Mouse (Mus musculus) gastrocnemius, adult 18-20 months (tissue): ENCODE data around the gene 2300002M23Rik. TPM values are rescaled to one million over a fixed set of nuclear protein-coding genes. Genes with fewer than 3 reads are reported as not detected.

ENCODE experiments used
- DNase-seq: peaks from one replicate; pipeline ENCODE4 v3.0.0; 2021; ENCODE audit warnings: low spot score
- long read RNA-seq, 2 experiments: library from polyadenylated mRNA; stranded (forward); transcript quantifications; one replicate each; pipeline ENCODE4 v2.0.0; 2021
- total RNA-seq, 2 experiments: library from RNA; stranded (reverse); gene quantifications; 2 replicates each; pipeline ENCODE4 v1.2.3; 2021

2300002M23Rik gene
- total RNA-seq, result not detected
- long read RNA-seq, experiment 1, result 0 reads
- long read RNA-seq, experiment 2, result 0 reads

- DNase-seq, result no peak
Observed at GRCm38 (mm10) chr17:35567150-35567549, at the start of gene 2300002M23Rik. 2300002M23Rik (plus strand) TSS chr17:35567450.

- DNase-seq, result no peak
Observed at GRCm38 (mm10) chr17:35517526-35517925, 49.7 kb upstream of the 2300002M23Rik start.

GRCm38 (mm10) chr17:35524354-35524753 lies 42.9 kb upstream of the 2300002M23Rik start:
- DNase-seq, result no peak

GRCm38 (mm10) chr17:35526644-35527043 lies 40.6 kb upstream of the 2300002M23Rik start:
- no peak for DNase-seq

GRCm38 (mm10) chr17:35532360-35532759 lies 34.9 kb upstream of the 2300002M23Rik start:
- DNase-seq, result no peak

- no peak for DNase-seq
Observed at GRCm38 (mm10) chr17:35532901-35533300, 34.3 kb upstream of the 2300002M23Rik start, which contains the start of gene Psors1c2. Psors1c2 (plus strand) TSS chr17:35533201.

GRCm38 (mm10) chr17:35534343-35534742 lies 32.9 kb upstream of the 2300002M23Rik start:
- peak; percentile 71 for DNase-seq

GRCm38 (mm10) chr17:35537421-35537820 lies 29.8 kb upstream of the 2300002M23Rik start:
- no peak for DNase-seq

- no peak for DNase-seq
Observed at GRCm38 (mm10) chr17:35538476-35538875, 28.8 kb upstream of the 2300002M23Rik start.

GRCm38 (mm10) chr17:35539540-35539939 lies 27.7 kb upstream of the 2300002M23Rik start:
- no peak for DNase-seq

GRCm38 (mm10) chr17:35542761-35543411 lies 24.4 kb upstream of the 2300002M23Rik start:
- DNase-seq, result no peak

GRCm38 (mm10) chr17:35543412-35543861 lies 23.8 kb upstream of the 2300002M23Rik start:
- DNase-seq, result no peak

GRCm38 (mm10) chr17:35544001-35544400 lies 23.2 kb upstream of the 2300002M23Rik start:
- no peak for DNase-seq

- peak; percentile 31 for DNase-seq
Observed at GRCm38 (mm10) chr17:35544680-35545079, 22.6 kb upstream of the 2300002M23Rik start.

GRCm38 (mm10) chr17:35547465-35547864 lies 19.8 kb upstream of the 2300002M23Rik start:
- DNase-seq, result no peak

- DNase-seq, result no peak
Observed at GRCm38 (mm10) chr17:35548636-35549035, 18.6 kb upstream of the 2300002M23Rik start.

GRCm38 (mm10) chr17:35549437-35550142 lies 17.7 kb upstream of the 2300002M23Rik start:
- DNase-seq, result peak; percentile 58

GRCm38 (mm10) chr17:35550143-35550494 lies 17.1 kb upstream of the 2300002M23Rik start:
- no peak for DNase-seq

GRCm38 (mm10) chr17:35550871-35551270 lies 16.4 kb upstream of the 2300002M23Rik start:
- DNase-seq, result no peak

- DNase-seq, result no peak
Observed at GRCm38 (mm10) chr17:35551881-35552414, 15.3 kb upstream of the 2300002M23Rik start, which contains the start of gene Cdsn. Cdsn (plus strand) TSS chr17:35552128.

GRCm38 (mm10) chr17:35554321-35554720 lies 12.9 kb upstream of the 2300002M23Rik start:
- DNase-seq, result no peak

GRCm38 (mm10) chr17:35554761-35555397 lies 12.4 kb upstream of the 2300002M23Rik start:
- DNase-seq, result no peak
